Mouse (Mus musculus): ENCODE data around the gene Hcar2. TPM values are rescaled to one million over a fixed set of nuclear protein-coding genes. Genes with fewer than 3 reads are reported as not detected.
A peak's percentile ranks its signal among the peaks of the same experiment; 100 is the strongest.

The Hcar2 gene
- polyA plus RNA-seq (2015; fragmentation: Nextera tagmentation; extraction: Ambion mirVana), result 0.15 TPM in 1 of 2 replicates, not detected in the other

DNA sequence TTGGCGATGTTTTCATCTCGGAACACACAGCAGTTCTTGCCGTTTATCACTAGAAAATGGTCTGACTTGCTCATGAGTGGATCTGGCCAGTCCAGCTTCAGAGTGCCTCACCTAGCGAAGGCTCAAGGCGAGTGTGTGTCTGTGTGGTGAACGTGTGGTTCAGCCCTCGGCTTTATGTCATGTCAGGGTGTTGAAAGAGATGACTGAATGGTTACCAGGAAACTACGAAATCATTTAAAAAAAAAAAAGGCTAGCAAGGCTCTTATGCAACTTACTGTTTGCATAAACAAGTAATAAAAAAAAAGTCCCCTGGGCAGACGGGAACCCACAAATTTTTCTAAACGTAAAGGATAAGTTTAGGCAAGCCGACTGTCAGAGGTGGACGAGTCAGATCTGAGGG, at the start of gene Hcar2:
TSS of gene Hcar2 (minus strand) at position 135 of the 400 bp plus-strand sequence.
- 69% methylated on average over 12 of the region's 12 CpGs for WGBS
- no peak for ATAC-seq (replicated peaks; ENCODE audit: extremely low read depth, insufficient read depth, low FRiP score)
- H3K4me3 ChIP-seq (ENCODE audit: low read length), result no peak within 1 kb of the TSS

DNA sequence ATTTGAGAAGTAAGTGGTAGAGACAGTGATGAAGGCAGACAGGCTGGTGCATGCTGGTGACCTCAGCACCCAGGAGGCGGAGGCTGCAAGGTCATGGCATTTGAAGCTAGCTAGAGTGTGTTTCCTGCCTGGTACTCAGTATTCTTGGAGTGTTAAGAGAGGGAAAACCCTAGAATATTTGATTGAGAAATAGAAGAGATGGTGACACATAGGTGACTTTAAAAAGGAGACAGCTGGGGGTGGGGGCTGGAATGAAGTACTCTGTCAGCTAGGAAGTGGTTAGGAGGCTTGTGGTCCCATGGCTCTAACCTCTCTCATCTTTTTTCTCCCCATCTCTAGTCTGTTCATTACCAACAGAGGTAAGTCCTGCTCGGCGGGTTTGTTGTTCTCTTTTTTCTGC, 49.6 kb upstream of the Hcar2 start:
- peaks cover 36% of the 10 kb centered on the region for H3K36me3 ChIP-seq (ENCODE audit: control insufficient read depth, insufficient read depth)
- no peak for ATAC-seq (replicated peaks; ENCODE audit: extremely low read depth, insufficient read depth, low FRiP score)
- no peaks in the 10 kb centered on the region for H3K9me3 ChIP-seq (replicated peaks; ENCODE audit: control insufficient read depth, low read length)
- H3K4me1 ChIP-seq (ENCODE audit: control insufficient read depth, insufficient read depth, low read length), result peaks cover 7% of the 10 kb centered on the region; the same call in 1 of the 2 replicates
- 71% methylated on average over 3 of the region's 3 CpGs for WGBS
- no peaks in the 10 kb centered on the region for H3K27me3 ChIP-seq (ENCODE audit: control insufficient read depth, insufficient read depth, low read length)
- no peak overlapping the region for H3K9ac ChIP-seq (ENCODE audit: low read length)
- no peak overlapping the region for H3K4me2 ChIP-seq (ENCODE audit: low read depth, low read length)
- H3K27ac ChIP-seq (ENCODE audit: low read length), result no peak overlapping the region
- no peak overlapping the region for H3K4me3 ChIP-seq (ENCODE audit: low read length)

More for the DNA sequence above, at the start of gene Hcar2:
- H3K9me3 ChIP-seq (replicated peaks; ENCODE audit: control insufficient read depth, low read length), result no peaks in the 10 kb centered on the region
- no peak within 1 kb of the TSS for H3K4me2 ChIP-seq (ENCODE audit: low read depth, low read length)
- H3K9ac ChIP-seq (ENCODE audit: low read length), result no peak within 1 kb of the TSS
- no peak within 1 kb of the TSS for H3K27ac ChIP-seq (ENCODE audit: low read length)
- no peaks in the 10 kb centered on the region for H3K36me3 ChIP-seq (ENCODE audit: control insufficient read depth, insufficient read depth)
- H3K4me1 ChIP-seq (ENCODE audit: control insufficient read depth, insufficient read depth, low read length), result no peaks in the 10 kb centered on the region
- H3K27me3 ChIP-seq (ENCODE audit: control insufficient read depth, insufficient read depth, low read length), result no peaks in the 10 kb centered on the region

DNA sequence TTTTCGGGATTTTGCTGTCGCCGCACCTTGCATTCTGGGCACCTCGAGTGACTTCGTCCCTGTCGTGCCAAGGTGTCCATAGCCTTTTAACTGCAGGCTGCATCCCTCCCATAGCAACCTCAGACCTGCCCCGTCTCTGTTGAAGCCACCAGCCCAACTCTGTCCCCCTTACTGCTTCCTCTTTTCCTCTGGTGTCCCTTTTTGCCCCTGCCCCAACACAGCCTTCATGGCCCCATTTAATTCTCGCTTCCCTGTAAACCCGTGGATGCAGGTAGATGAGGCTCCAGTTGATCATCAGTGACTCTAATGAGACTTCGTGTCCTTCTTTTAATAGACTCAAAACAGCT, 42.3 kb upstream of the Hcar2 start:
- peaks cover 11% of the 10 kb centered on the region for H3K4me1 ChIP-seq (ENCODE audit: control insufficient read depth, insufficient read depth, low read length)
- peaks cover 22% of the 10 kb centered on the region for H3K36me3 ChIP-seq (ENCODE audit: control insufficient read depth, insufficient read depth)
- H3K9ac ChIP-seq (ENCODE audit: low read length), result peak overlapping the region; percentile 94
- H3K9me3 ChIP-seq (replicated peaks; ENCODE audit: control insufficient read depth, low read length), result no peaks in the 10 kb centered on the region
- WGBS, result 2% methylated on average over 10 of the region's 10 CpGs
- H3K4me2 ChIP-seq (ENCODE audit: low read depth, low read length), result peak overlapping the region; percentile 97
- peak overlapping the region; percentile 83 for H3K4me3 ChIP-seq (ENCODE audit: low read length)
- 0 out of 2 replicates have a peak, but pooled peaks have one; percentile 1 for ATAC-seq (replicated peaks; ENCODE audit: extremely low read depth, insufficient read depth, low FRiP score)
- H3K27me3 ChIP-seq (ENCODE audit: control insufficient read depth, insufficient read depth, low read length), result no peaks in the 10 kb centered on the region
- peak overlapping the region; percentile 80 for H3K27ac ChIP-seq (ENCODE audit: low read length)

DNA sequence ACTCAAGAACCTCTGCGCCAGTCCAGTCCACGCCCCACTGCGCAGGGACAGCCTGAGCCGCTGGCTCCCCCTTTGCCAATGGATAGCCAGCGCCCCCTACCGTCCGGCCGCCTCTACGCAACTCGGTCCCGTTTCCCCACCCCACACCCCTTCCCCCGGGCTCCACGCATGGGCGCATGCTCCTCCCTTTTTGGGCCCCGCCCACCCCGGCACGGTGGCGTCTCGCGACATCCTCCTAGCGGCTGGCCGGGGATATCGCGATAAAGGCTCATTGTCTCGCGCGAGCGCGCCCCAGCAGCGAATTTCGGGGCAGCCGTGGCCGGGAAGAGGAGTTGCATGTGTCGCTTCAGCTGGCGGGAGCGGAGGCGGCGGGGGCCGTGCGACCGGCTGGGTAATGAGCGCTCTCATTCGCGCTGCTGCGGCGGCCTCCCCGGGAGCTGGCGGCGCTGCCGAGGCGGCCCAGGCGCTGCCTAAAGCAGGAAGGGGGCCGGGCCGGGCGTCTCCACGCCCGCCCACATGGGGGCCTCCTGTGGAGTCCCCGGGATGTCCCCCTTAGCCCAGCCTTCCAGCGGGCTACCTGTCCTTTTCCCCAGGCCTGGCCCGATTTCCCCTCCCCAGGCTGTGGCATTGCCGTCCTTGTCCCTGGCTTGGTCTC, 41.8 kb upstream of the Hcar2 start, which contains the start of gene Denr:
TSS of gene Denr (plus strand) at position 200 of the 655 bp plus-strand sequence.
- H3K9ac ChIP-seq (ENCODE audit: low read length), result peak within 1 kb of the TSS; percentile 94
- H3K4me2 ChIP-seq (ENCODE audit: low read depth, low read length), result peak within 1 kb of the TSS; percentile 97
- no peaks in the 10 kb centered on the region for H3K9me3 ChIP-seq (replicated peaks; ENCODE audit: control insufficient read depth, low read length)
- WGBS, result under 1% methylated on average over 54 of the region's 61 CpGs
- peak within 1 kb of the TSS; percentile 80 for H3K27ac ChIP-seq (ENCODE audit: low read length)
- H3K36me3 ChIP-seq (ENCODE audit: control insufficient read depth, insufficient read depth), result peaks cover 22% of the 10 kb centered on the region
- H3K27me3 ChIP-seq (ENCODE audit: control insufficient read depth, insufficient read depth, low read length), result no peaks in the 10 kb centered on the region
- peak; percentile 98 for ATAC-seq (replicated peaks; ENCODE audit: extremely low read depth, insufficient read depth, low FRiP score)
- H3K4me1 ChIP-seq (ENCODE audit: control insufficient read depth, insufficient read depth, low read length), result peaks cover 11% of the 10 kb centered on the region
- peak within 1 kb of the TSS; percentile 83 for H3K4me3 ChIP-seq (ENCODE audit: low read length)

DNA sequence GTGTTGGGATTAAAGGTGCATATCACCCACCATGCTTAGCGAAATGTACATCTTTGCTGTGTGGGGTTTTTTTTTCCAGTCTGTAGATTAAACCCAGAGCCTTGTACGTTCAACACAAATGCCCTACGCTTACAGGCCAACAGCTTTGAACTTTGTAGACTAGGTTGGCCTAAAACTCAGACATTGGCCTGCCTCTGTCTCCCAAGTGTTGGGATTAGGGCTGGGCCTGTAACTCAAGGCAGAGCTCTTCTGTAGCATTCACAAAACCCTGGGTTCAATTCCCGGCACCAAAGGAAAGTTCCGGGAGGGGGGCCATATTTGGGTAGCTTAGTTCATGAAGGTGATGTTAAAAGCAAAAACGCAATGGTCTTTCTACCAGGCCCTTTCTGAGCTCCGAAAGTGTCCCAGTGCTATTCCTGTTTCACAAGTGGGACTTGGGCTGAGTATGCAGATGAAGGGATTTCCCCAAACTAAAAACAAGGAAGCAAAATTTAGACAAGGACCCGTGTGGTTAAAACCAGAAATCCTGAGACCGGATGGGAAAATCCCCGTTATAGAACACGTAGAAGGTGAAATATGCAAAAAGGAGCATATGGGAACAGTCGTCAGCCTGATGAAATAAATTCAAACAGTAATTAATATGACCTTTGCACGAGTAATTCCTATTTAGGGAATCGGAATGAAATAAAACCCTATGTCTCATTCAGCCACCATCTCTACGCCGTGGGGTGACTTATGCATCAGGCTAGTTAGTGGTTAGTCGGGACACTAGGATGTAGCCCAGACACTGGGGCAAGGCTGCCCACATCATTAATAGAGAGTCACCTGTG, 41.1 kb upstream of the Hcar2 start:
- no peak for ATAC-seq (replicated peaks; ENCODE audit: extremely low read depth, insufficient read depth, low FRiP score)
- H3K27me3 ChIP-seq (ENCODE audit: control insufficient read depth, insufficient read depth, low read length), result no peaks in the 10 kb centered on the region
- H3K9ac ChIP-seq (ENCODE audit: low read length), result no peak overlapping the region
- no peaks in the 10 kb centered on the region for H3K9me3 ChIP-seq (replicated peaks; ENCODE audit: control insufficient read depth, low read length)
- H3K4me3 ChIP-seq (ENCODE audit: low read length), result no peak overlapping the region
- WGBS, result 70% methylated on average over 17 of the region's 17 CpGs
- peak overlapping the region; percentile 40 for H3K4me2 ChIP-seq (ENCODE audit: low read depth, low read length)
- H3K27ac ChIP-seq (ENCODE audit: low read length), result no peak overlapping the region
- H3K4me1 ChIP-seq (ENCODE audit: control insufficient read depth, insufficient read depth, low read length), result peaks cover 11% of the 10 kb centered on the region
- peaks cover 22% of the 10 kb centered on the region for H3K36me3 ChIP-seq (ENCODE audit: control insufficient read depth, insufficient read depth)

DNA sequence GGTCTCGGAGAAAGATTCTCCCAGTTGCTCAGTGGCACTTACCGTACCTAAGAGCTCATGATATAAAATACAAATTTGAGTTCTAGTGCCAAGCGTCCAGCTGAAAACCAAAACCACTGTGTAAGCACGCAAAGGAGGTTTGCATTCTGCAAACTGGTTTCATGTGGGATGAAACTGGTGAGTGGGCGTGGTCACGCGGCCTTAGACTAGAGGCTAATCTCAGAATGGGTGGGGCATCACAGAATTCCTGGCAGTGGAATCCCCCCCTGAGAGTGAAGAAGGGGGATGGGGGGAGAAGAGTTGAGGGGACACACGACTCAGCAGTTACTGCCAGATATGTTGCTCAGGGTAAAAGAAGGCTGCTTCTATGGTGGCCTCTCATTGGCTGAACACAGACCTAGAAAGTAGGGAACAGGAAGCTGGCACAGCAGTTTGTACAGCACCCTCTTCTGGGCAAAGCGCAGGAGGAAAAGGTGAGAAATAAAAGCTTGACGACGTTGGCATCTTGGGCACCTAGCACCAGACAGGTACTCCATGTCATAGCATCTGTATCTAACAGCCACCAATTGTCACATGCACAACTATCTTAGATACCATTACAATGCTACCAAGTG, 38.9 kb upstream of the Hcar2 start:
- Histone ChIP-seq H3K27me3 (ENCODE audit: control insufficient read depth, insufficient read depth, low read length) (no peaks in the 10 kb centered on the region), H3K9me3 (replicated peaks; ENCODE audit: control insufficient read depth, low read length) (no peaks in the 10 kb centered on the region), H3K4me2 (ENCODE audit: low read depth, low read length) (no peak overlapping the region), H3K4me1 (ENCODE audit: control insufficient read depth, insufficient read depth, low read length) (peaks cover 11% of the 10 kb centered on the region), H3K9ac (ENCODE audit: low read length) (no peak overlapping the region), H3K36me3 (ENCODE audit: control insufficient read depth, insufficient read depth) (peaks cover 6% of the 10 kb centered on the region), H3K27ac (ENCODE audit: low read length) (no peak overlapping the region), H3K4me3 (ENCODE audit: low read length) (no peak overlapping the region)
- ATAC-seq (replicated peaks; ENCODE audit: extremely low read depth, insufficient read depth, low FRiP score), result no peak
- WGBS, result 63% methylated on average over 11 of the region's 11 CpGs

DNA sequence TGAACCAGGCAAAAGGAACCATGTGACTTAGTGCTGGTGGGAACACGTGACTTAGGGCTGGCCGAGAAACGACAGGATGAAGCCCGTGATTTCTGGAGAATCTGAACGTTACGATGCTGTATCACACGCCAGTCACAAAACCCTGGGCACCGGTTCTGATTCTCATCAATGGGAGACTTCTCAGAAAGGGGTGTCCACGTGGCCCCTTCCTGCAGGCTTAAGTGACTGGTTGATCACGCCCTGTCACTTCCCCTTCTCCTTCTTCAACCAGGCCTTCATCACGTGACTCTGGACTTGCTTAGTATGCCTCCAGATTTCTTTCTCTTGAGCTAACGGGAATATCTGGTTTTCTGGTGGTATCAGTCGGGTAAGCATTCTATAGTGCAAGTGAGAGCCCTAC, 32.1 kb upstream of the Hcar2 start:
- H3K27ac ChIP-seq (ENCODE audit: low read length), result no peak overlapping the region
- H3K4me2 ChIP-seq (ENCODE audit: low read depth, low read length), result no peak overlapping the region
- H3K36me3 ChIP-seq (ENCODE audit: control insufficient read depth, insufficient read depth), result no peaks in the 10 kb centered on the region
- no peaks in the 10 kb centered on the region for H3K9me3 ChIP-seq (replicated peaks; ENCODE audit: control insufficient read depth, low read length)
- H3K4me3 ChIP-seq (ENCODE audit: low read length), result no peak overlapping the region
- H3K9ac ChIP-seq (ENCODE audit: low read length), result no peak overlapping the region
- 68% methylated on average over 13 of the region's 13 CpGs for WGBS
- no peak for ATAC-seq (replicated peaks; ENCODE audit: extremely low read depth, insufficient read depth, low FRiP score)
- H3K27me3 ChIP-seq (ENCODE audit: control insufficient read depth, insufficient read depth, low read length), result no peaks in the 10 kb centered on the region
- no peaks in the 10 kb centered on the region for H3K4me1 ChIP-seq (ENCODE audit: control insufficient read depth, insufficient read depth, low read length)

DNA sequence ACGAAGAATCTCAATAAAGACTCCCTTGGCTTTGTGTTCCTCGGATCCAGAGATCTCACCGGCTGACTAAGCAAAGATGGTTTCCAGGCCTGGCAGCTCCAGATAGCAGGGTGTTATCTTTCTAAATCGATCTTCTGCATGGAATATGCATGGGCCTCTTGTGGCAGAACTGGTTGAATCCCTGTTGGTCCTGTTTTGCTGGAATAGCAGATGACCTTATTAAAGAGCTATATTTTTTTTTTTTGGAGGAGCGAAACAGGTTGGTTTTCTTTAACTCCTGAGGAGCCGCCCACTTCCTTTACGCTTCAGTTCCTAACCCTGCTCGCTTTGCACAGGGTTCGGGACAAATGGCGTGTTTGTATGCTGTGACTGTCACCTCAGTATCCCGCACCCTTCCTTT, 31.1 kb upstream of the Hcar2 start:
- Histone ChIP-seq H3K9ac (ENCODE audit: low read length) (no peak overlapping the region), H3K4me3 (ENCODE audit: low read length) (no peak overlapping the region), H3K9me3 (replicated peaks; ENCODE audit: control insufficient read depth, low read length) (no peaks in the 10 kb centered on the region), H3K4me2 (ENCODE audit: low read depth, low read length) (no peak overlapping the region), H3K27me3 (ENCODE audit: control insufficient read depth, insufficient read depth, low read length) (no peaks in the 10 kb centered on the region), H3K36me3 (ENCODE audit: control insufficient read depth, insufficient read depth) (no peaks in the 10 kb centered on the region), H3K27ac (ENCODE audit: low read length) (no peak overlapping the region), H3K4me1 (ENCODE audit: control insufficient read depth, insufficient read depth, low read length) (no peaks in the 10 kb centered on the region)
- ATAC-seq (replicated peaks; ENCODE audit: extremely low read depth, insufficient read depth, low FRiP score), result no peak
- WGBS, result 80% methylated on average over 11 of the region's 11 CpGs

DNA sequence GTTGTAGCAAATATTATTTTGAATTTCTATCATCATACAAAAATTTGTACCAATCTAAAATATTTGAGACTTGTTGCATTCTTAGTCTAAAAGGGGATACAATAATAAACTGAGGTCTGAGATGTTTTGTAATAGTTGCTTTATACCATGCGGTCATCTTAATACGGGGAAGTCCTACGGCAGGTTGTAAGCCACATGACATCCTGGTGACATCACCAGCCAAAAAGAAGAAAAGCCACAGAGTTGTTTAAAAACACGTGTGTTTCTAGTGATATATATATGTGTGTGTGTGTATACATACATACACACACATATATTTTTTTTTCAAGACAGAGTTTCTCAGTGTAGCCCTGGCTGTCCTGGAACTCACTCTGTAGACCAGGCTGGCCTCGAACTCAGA, 28.2 kb upstream of the Hcar2 start:
- Histone ChIP-seq H3K9me3 (replicated peaks; ENCODE audit: control insufficient read depth, low read length) (no peaks in the 10 kb centered on the region), H3K4me3 (ENCODE audit: low read length) (no peak overlapping the region), H3K4me1 (ENCODE audit: control insufficient read depth, insufficient read depth, low read length) (no peaks in the 10 kb centered on the region), H3K9ac (ENCODE audit: low read length) (no peak overlapping the region), H3K27me3 (ENCODE audit: control insufficient read depth, insufficient read depth, low read length) (no peaks in the 10 kb centered on the region), H3K27ac (ENCODE audit: low read length) (no peak overlapping the region), H3K4me2 (ENCODE audit: low read depth, low read length) (no peak overlapping the region), H3K36me3 (ENCODE audit: control insufficient read depth, insufficient read depth) (no peaks in the 10 kb centered on the region)
- 78% methylated on average over 5 of the region's 5 CpGs for WGBS
- no peak for ATAC-seq (replicated peaks; ENCODE audit: extremely low read depth, insufficient read depth, low FRiP score)
